Mouse (Mus musculus): ENCODE results near the gene Arhgap21.

The Arhgap21 gene

GRCm38 (mm10) chr2:20888751-20889150 is 79.9 kb downstream of the Arhgap21 start:
- DNase-seq, result no peak

- no peak for DNase-seq
These were observed 85.4 kb downstream of the Arhgap21 start for GRCm38 (mm10) chr2:20883288-20883687.

GRCm38 (mm10) chr2:20879877-20880605 is 88.6 kb downstream of the Arhgap21 start:
- peak in 1 of 2 experiments; percentile 28 for DNase-seq

- no peak for DNase-seq
These were observed 94.1 kb downstream of the Arhgap21 start for GRCm38 (mm10) chr2:20874621-20875020.

GRCm38 (mm10) chr2:20869212-20869965 is 99.3 kb downstream of the Arhgap21 start:
- DNase-seq, result no peak

- DNase-seq, result no peak
These were observed 100.6 kb downstream of the Arhgap21 start for GRCm38 (mm10) chr2:20868052-20868451.

GRCm38 (mm10) chr2:20865795-20866194 is 102.9 kb downstream of the Arhgap21 start:
- peak; percentile 40 for DNase-seq

- no peak for DNase-seq
These were observed 104.1 kb downstream of the Arhgap21 start for GRCm38 (mm10) chr2:20864569-20864968.

GRCm38 (mm10) chr2:20860756-20861155 is 107.9 kb downstream of the Arhgap21 start:
- no peak for DNase-seq

- DNase-seq, result peak; percentile 38 to 51
These were observed 119.3 kb downstream of the Arhgap21 start for GRCm38 (mm10) chr2:20849346-20849745.

GRCm38 (mm10) chr2:20831608-20832406 is 136.9 kb downstream of the Arhgap21 start:
- DNase-seq, result no peak

GRCm38 (mm10) chr2:20830882-20831281 is 137.8 kb downstream of the Arhgap21 start:
- no peak for DNase-seq

- no peak for DNase-seq
These were observed 142.4 kb downstream of the Arhgap21 start for GRCm38 (mm10) chr2:20826258-20826657.

- DNase-seq, result no peak
These were observed 150.5 kb downstream of the Arhgap21 start for GRCm38 (mm10) chr2:20818226-20818625.

- peak in 1 of 2 experiments; percentile 17 for DNase-seq
These were observed 154.7 kb downstream of the Arhgap21 start for GRCm38 (mm10) chr2:20813986-20814385.

- DNase-seq, result peak; percentile 27 to 55
These were observed 157.2 kb downstream of the Arhgap21 start for GRCm38 (mm10) chr2:20811506-20811905.

GRCm38 (mm10) chr2:20801236-20801890 is 167.3 kb downstream of the Arhgap21 start:
- peak; percentile 49 to 64 for DNase-seq
